Mouse (Mus musculus) naive thymus-derived CD4-positive, alpha-beta T cell, adult 2 months (primary cell): Measurements from ENCODE around the gene Olfr1225.
"Not testable (repeated sequence)": the region's sequence is repeated elsewhere in the genome, so short reads cannot be mapped to it uniquely, and the experiment has no call there.

ENCODE experiments used
- DNase-seq: peaks from one replicate; pipeline ENCODE4 v3.0.0-alpha.2; 2011; ENCODE audit warnings: low read depth

Olfr1225 gene

GRCm38 (mm10) chr2:89174569-89174968 is at the start of gene Olfr1225:
TSS of gene Olfr1225 (minus strand) at chr2:89174669.
- DNase-seq, result no peak

DNA sequence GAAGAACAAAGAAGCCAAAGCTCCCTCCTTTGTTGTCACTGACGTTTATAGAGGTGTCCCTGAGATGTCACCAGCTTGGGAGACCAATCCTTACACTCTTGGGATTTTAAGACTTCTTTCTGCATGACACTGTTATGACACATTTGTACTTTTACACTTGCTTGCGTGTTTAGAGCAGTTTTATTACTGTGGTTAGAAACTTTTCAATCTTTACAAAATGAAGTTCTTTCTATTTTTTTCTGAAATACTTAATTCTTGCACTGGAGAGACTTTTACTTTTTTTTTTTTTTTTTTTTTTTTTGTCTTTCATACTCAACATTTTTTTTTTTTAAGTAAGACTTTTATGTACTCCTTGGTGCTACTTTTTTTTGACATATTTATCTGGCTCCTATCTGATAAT is 25.5 kb upstream of the Olfr1225 start, which contains the start of gene Olfr1226:
Olfr1226 (minus strand) TSS at position 101 of the 400 bp plus-strand sequence.
- no peak for DNase-seq

- no peak for DNase-seq
Observed at GRCm38 (mm10) chr2:89196325-89196982, 22.0 kb upstream of the Olfr1225 start.

GRCm38 (mm10) chr2:89164711-89165110 is 9.8 kb downstream of the Olfr1225 start:
- DNase-seq, result not testable (repeated sequence)

DNA sequence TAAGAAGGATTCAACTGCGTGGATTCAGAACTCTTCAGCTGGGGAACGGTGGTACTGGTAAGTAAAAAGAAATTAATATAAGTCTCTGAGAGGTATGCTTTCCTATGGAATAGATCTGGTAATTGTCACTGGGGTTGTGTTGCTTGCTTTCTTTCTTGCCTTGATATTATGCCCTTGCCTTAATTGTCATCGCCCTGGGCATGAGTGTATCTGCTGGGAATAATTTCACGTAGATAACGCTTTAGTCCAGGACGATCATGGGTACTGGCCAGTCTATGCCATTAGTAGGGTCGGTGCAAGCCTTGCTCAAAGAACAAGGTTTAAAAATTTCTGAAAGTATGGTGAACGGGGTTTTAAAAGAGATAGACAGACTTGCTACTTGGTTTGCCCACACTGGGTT is 10.5 kb downstream of the Olfr1225 start, which contains the start of gene Olfr1224-ps1:
Olfr1224-ps1 (minus strand) TSS at position 101 of the 400 bp plus-strand sequence.
- DNase-seq, result not testable (repeated sequence)

DNA sequence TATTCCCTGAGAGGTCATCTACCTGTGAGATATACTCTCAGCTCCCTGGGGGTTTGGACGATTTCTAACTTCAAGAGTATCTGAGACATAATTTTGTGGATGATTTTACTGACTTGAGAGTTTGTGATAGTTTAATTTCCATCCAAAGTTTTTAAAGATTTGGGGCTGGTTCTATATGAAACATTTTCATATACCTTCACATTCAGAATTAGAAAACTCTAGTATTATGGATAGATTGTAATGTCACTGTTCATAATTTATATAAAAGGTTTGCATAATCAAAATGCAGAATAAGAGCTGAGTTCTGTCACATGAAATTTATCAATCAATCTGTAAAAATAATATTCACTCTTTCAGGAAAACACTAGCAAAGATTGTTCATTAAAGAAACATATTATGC is 23.0 kb downstream of the Olfr1225 start, which contains the start of gene Olfr1223:
Olfr1223 (minus strand) TSS at position 101 of the 400 bp plus-strand sequence.
- no peak for DNase-seq

- no peak for DNase-seq
Observed at GRCm38 (mm10) chr2:89132954-89133353, 41.5 kb downstream of the Olfr1225 start, which contains the start of gene Olfr1222. TSS of gene Olfr1222 (minus strand) at chr2:89133054.
